Mouse (Mus musculus) WW6 (cell line): Measurements from ENCODE around the gene Ccdc148.

ENCODE experiments used
- DNase-seq: peaks from one replicate; pipeline ENCODE4 v3.0.0-alpha.2; 2013; ENCODE audit warnings: low read depth, low spot score

The Ccdc148 gene

DNA sequence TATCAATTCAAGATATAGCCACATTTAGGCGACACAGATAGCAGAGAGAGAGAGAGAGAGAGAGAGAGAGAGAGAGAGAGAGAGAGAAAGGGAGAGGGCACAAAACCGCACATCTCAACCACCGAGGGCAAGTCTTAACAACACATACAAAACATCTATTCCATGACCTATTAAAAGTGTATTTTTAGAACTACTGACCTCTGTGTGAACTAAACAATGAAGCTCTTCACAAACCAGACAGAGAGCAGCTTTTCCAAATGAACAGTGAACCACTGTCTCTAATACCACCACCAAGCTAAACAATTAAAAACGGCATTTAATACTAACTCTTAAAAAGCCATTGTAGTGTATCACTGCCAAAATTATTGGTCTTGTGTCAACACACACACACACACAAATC is 110.8 kb downstream of the Ccdc148 start:
- no peak for DNase-seq

DNA sequence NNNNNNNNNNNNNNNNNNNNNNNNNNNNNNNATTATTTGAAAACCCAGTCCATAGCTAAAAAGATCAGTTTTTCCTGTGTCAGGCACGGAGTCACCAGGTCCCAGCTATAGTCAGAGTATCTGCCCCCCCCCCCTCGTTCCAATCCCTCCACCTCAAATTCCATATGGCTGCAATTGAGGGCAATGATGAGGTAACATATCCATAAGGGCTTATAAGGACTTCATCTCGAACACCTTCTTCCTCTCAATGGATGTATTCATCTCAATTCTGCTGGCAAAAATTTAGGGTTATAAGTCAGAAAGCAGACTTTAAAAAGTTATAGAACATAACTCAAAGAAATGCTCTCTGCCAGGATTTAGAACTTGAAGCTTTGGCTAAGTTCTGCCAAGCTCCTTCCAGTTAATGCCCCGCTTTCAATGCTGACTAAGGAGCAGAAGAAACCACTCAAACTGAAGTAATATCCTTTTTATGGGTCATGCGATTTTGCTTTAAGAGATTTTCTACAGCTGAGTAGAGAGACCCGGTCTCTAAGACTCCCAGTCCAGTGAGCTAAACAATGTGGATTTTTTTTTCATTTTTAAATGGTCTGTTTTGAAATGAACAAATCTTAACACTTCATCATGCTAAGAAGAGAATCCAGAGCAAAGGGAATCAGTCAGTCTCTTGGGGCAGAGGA is 111.6 kb downstream of the Ccdc148 start:
- DNase-seq: no peak

GRCm38 (mm10) chr2:59043313-59044032 is 117.0 kb downstream of the Ccdc148 start:
- no peak for DNase-seq

- no peak for DNase-seq
Observed at GRCm38 (mm10) chr2:59042616-59043015, 117.9 kb downstream of the Ccdc148 start.

GRCm38 (mm10) chr2:59036433-59036832 is 124.0 kb downstream of the Ccdc148 start:
- no peak for DNase-seq

DNA sequence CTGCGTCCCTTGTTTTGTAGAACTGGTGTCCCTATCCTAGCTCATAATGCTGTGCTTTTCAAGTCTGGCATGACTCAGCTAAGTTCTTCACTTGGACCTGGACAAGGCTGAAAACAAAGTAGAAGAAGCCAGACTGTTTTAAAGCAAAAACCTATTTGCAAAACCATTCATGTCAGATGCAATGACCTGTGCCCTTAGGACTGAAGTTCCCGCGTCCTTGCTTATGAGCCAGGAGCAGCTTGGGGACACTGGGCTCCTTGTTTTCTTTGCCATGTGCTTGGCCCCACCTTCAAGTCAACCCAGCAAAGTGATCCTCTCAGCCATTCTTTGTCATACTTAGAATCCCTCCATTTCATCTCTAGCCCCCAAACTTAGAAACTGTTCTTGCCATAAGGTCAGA is 125.3 kb downstream of the Ccdc148 start:
- DNase-seq: no peak

GRCm38 (mm10) chr2:59034281-59034680 is 126.2 kb downstream of the Ccdc148 start:
- no peak for DNase-seq

GRCm38 (mm10) chr2:59024558-59024957 is 135.9 kb downstream of the Ccdc148 start:
- no peak for DNase-seq

DNA sequence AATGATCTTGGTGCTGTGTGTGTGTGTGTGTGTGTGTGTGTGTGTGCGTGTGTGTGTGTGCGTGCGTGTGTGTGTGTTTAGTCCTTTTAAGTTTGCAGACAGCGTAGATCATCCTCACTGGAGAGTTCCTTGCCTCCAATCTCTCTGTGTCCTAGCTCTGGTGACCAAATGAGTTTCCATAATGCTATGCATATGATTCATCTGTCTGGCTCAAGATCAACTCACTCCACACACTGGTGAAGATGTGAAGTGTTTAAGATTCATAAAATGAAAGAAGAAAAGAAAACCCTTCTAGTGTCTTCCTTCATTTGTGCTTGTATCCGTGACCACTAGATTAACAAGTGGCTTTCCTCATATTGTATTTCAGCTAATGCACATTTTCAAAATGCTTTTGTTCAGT is 153.1 kb downstream of the Ccdc148 start:
- DNase-seq: no peak

DNA sequence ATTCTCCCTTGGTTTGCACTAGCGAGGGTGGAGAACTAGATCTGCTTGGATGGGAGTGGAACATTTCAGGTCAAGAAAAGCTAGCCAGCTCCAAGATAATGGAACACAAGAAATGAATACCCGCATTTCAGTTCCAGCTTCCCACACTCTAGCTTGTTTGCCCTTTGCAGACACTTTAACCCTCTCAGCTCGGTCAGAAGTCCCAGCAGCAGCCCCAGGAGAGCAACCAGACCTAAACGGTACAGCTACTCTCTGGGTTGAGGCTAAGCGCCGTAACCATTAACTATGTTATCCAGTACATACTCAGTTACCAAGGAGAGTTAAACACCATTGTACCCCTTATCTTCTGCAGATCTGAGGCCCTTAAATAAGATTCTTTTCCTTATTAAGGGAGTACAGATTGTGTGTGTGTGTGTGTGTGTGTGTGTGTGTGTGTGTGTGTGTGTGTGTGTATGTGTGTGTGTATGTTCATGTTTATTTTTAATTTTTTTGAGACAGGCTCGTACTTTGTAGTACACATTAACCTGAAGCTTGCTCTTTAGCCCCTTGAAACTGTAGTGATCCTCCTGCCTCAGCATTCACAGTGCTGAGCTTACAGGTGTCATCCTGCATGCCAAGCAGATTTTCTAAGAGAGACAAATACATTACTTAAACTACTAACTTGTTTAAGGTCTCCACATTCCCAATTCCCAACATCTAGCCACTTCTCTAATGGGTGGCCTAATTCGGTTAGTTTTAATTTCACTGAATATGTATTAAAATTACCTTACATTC is 153.7 kb downstream of the Ccdc148 start:
- DNase-seq: no peak

- DNase-seq: no peak
Observed at GRCm38 (mm10) chr2:58997151-58997550, 163.3 kb downstream of the Ccdc148 start.

DNA sequence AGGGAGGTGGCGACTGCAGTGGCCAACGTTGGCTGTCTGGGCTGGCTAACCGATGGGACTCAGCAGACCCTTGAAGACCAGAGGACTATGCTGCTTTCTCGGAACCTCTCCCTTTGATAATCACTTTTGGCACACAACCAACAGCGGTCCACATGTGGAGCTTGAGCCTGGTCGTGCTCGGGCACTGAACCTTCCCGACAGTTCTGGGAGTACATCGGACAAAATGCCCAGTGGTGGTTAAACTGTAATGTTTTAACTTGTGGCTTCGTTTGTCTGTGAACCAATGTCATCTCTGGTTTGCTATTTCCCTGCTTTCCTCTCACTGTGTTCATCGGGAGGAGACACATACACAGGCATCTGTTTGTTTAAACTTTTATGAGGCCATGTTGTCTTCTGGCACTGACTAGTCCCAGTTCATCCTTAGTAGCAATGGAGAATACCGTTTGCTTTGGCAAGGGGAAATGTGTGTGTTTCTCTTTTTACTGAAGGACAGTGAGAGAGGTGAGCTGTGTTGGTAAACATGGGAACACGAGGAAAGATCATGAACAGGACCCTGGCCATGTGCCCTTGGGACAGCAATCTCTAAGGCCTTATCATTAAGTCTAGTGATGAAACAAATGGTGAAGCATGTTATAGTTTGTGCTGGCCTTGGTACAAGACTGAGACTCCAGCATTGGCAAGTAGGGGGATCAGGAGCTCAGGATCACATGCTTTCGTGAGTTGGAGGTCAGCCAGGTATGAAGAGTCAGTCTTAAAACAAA is 167.9 kb downstream of the Ccdc148 start:
- no peak for DNase-seq

GRCm38 (mm10) chr2:58978095-58978494 is 182.4 kb downstream of the Ccdc148 start:
- DNase-seq: no peak

DNA sequence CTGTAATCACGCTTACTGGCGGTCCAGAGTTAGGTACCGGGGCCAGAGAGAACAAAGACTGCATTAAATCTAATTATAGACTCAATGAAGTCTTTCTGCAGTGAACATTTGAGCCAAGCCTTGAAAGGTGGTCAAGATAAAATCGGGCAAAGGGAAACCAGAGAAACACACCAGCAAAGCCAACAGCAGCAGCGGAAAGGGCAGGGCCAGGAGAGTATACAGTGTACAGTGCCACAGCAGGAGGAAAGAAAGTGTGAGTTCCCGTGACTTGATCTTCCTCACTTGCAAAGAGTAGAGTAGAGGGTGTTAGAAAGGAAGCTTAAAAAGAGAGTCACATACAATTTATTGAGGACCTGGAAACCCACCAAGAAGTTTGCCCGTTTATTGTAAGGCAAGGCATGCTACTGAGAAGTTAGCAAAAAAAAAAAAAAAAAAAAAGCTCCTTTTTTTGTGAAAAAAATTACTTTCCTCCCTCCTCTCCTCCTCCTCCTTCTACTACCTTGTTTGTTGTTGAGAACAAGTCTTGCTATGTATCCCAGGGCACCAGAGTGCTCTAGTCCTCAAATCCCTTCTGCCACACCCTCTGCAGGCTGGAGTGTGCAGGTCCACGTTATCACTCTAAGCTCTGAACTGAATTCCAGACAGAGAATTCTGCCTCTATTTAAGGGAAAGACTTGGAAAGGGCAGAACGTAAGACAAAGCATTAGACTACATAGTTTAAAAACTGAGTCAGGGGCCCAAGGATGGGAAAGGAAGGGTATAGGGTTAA is 188.8 kb downstream of the Ccdc148 start:
- no peak for DNase-seq

- DNase-seq: no peak
Observed at GRCm38 (mm10) chr2:58956770-58957300, 203.6 kb downstream of the Ccdc148 start.

DNA sequence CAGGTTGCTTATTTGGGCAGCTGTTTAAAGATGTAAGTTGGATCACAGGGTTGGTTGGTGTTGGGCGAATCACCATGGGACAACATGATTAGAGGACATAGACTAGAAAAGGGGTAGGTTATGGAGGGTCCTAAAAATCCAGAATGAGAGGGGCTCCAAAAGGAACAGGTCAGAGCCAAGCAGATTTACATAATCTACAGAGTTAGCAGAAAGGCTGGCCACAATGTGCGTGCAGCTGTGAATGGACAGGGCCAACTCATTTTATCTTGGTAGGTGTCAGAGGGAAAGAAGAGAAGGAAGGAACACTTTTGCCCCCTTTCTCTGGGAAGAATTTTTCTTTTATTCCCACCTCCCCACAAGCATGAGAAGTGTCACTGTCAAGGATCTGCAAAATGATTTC is 204.1 kb downstream of the Ccdc148 start:
- no peak for DNase-seq

GRCm38 (mm10) chr2:58952101-58952500 is 208.4 kb downstream of the Ccdc148 start:
- no peak for DNase-seq

- DNase-seq: no peak
Observed at GRCm38 (mm10) chr2:58948796-58949195, 211.7 kb downstream of the Ccdc148 start.

DNA sequence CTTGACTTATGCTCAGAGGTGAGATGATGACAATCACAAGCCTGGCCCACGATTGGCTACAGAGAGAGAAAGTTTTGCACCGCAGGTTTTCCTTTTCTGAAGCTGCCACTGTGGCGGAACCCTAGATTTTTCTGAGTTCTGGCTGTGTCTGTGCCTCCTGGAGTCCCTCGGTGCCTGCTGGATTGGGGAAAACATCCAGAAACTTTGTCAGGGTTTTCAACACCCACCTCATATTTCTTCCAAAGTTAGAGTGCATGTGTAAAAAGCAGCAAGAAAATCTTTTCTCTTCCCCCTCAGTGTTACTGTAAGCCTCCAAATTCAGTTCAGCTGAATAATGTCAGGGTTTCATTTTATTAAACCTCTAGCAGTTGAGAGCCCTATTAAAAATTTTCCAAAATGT is 219.1 kb downstream of the Ccdc148 start:
- DNase-seq: no peak

DNA sequence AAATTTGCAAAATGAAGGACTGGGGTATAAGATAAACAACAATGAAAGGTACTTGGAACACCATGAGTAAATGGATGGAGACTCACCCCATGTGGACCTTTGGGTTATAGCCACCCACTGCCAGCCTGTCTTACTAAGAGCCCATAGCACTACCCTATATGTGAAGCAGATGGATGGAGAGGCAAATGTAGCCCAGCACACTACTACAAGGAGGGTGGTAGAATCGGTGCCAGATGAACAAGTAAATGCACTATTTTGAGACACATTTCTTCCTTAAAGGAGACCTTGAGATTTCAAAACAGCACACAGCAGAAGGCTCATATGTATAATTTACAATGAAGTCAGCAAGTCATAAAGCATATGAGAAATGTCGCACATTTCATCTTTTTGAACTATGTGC is 234.9 kb downstream of the Ccdc148 start:
- DNase-seq: no peak

DNA sequence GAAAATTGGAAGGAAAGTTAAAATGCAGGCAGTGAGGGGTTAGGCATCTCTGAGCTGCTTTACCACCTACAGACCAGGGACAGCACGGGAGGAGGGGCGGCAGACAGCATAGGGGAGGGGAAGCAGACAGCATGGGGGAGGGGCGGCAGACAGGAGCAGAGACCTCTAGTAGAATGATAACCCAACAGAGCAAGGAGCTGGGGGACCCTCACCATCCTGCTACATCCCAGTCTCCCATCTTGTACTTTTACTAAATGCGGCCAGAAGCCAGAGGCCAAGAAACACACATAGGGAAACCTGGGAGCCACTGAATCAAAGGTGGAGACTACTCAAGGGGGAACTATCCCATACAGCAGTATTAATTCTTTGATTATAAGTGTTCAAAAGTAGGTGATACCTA is 242.1 kb downstream of the Ccdc148 start:
- no peak for DNase-seq
